Mouse (Mus musculus) heart, embryonic 11.5 days (tissue): ENCODE data around the gene BC147527. TPM values are rescaled to one million over a fixed set of nuclear protein-coding genes. Genes with fewer than 3 reads are reported as not detected.
"Not testable (repeated sequence)": the region's sequence is repeated elsewhere in the genome, so short reads cannot be mapped to it uniquely, and the experiment has no call there.

Experiments used
- ATAC-seq: fragments of 200-750 bp; cut with Nextera tagmentation; replicated peaks from 2 replicates; pipeline ENCODE4 v1.8.0; 2017; ENCODE audit warnings: moderate library complexity; ENCODE audit not compliant: insufficient number of reproducible peaks, low FRiP score, low TSS enrichment
- H3K27ac ChIP-seq: fragments of 300-500 bp; sonication (generic); 2 replicates; pipeline ENCODE4 v1.5.1; 2014; ENCODE audit warnings: mild to moderate bottlenecking, low read depth, low read length
- H3K27me3 ChIP-seq: fragments of 300-500 bp; sonication (generic); 2 replicates; pipeline ENCODE4 v1.6.1; 2014; ENCODE audit warnings: mild to moderate bottlenecking, low read length, mixed read lengths; ENCODE audit not compliant: control insufficient read depth, insufficient read depth
- H3K36me3 ChIP-seq: fragments of 300-500 bp; sonication (generic); 2 replicates; pipeline ENCODE4 v1.6.1; 2014; ENCODE audit warnings: mild to moderate bottlenecking, low read length, moderate library complexity, mixed read lengths; ENCODE audit not compliant: control insufficient read depth, insufficient read depth
- H3K4me1 ChIP-seq: fragments of 300-500 bp; sonication (generic); 2 replicates; pipeline ENCODE4 v1.6.1; 2014; ENCODE audit warnings: low read length; ENCODE audit not compliant: control insufficient read depth, insufficient read depth
- H3K4me2 ChIP-seq: fragments of 300-500 bp; sonication (generic); 2 replicates; pipeline ENCODE4 v1.6.1; 2014; ENCODE audit warnings: mild to moderate bottlenecking, moderate library complexity
- H3K4me3 ChIP-seq: fragments of 300-500 bp; sonication (generic); 2 replicates; pipeline ENCODE4 v1.5.1; 2014; ENCODE audit warnings: low read depth, low read length
- H3K9ac ChIP-seq: fragments of 300-500 bp; sonication (generic); 2 replicates; pipeline ENCODE4 v1.6.1; 2014; ENCODE audit warnings: mild to moderate bottlenecking, low read depth, low read length, moderate library complexity
- H3K9me3 ChIP-seq: fragments of 300-500 bp; sonication (generic); replicated peaks from 2 replicates; pipeline ENCODE4 v1.6.1; 2016; ENCODE audit warnings: low read length; ENCODE audit not compliant: control insufficient read depth
- WGBS: fragments of 180-500 bp; shearing (Covaris S2); extraction: QIAGEN DNeasy Blood & Tissue Kit; methylation state at CpG from one replicate; pipeline ENCODE4 v1.1.7; 2014; ENCODE audit not compliant: insufficient replicate concordance; 5-methylcytosine and 5-hydroxymethylcytosine counted together
- polyA plus RNA-seq: library from polyadenylated mRNA; unstranded; fragments of >200 nt; fragmentation: Nextera tagmentation; extraction: Ambion mirVana; gene quantifications from 2 replicates; pipeline ENCODE4 v1.2.1, GENCODE M21; 2014

BC147527 gene
- polyA plus RNA-seq, 1 experiment from 2014 or later, result not detected

DNA sequence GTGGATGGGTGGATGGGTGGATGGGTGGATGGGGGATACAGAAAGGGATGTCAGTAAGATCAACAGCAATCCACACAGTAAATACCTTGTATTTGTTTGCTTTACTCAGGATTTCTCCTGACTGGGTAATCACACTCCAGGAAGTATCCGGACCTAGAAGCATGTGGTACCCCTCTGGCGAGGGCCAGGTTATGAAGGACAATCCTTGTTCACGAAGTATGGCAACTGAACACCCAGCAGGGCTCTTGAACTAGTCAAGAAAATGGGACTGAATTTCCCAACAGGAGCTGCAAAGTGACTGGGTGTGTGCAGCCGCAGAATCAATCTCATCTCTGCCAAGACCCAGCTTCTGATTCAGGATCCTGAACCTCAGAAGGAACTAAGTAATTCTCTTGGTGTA, 661 bp downstream of the BC147527 start:
- no peaks in the 10 kb centered on the region for H3K9me3 ChIP-seq
- no peak overlapping the region for H3K4me3 ChIP-seq
- no peak overlapping the region for H3K9ac ChIP-seq
- no peak for ATAC-seq
- no peaks in the 10 kb centered on the region for H3K27me3 ChIP-seq
- no peaks in the 10 kb centered on the region for H3K36me3 ChIP-seq
- WGBS, result 62% methylated on average over 4 of the region's 4 CpGs
- no peaks in the 10 kb centered on the region for H3K4me1 ChIP-seq
- no peak overlapping the region for H3K27ac ChIP-seq
- no peak overlapping the region for H3K4me2 ChIP-seq

DNA sequence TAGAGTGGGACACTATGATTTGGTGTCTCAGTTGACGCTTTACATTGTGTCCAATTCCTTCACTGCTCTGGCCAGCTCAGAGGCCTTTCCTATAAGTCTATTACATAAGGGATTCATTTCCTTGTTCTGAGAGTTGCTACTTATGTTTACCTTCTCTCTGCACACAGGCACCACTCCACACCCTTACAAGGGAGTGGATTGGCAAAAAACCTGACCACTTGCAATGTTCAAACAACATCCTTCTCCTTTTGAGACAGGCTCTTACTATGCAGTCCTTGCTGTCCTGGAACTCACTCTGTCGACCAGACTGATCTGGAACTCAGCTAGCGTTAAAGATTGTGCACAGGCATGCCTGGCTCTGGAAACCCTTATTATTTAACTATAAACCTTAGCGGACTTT, 10.6 kb downstream of the BC147527 start:
- no peaks in the 10 kb centered on the region for H3K9me3 ChIP-seq
- no peak overlapping the region for H3K9ac ChIP-seq
- H3K27ac ChIP-seq, result no peak overlapping the region
- no peak overlapping the region for H3K4me3 ChIP-seq
- no peaks in the 10 kb centered on the region for H3K36me3 ChIP-seq
- H3K4me1 ChIP-seq, result no peaks in the 10 kb centered on the region
- peaks cover 4% of the 10 kb centered on the region; the same call in 1 of the 2 replicates for H3K27me3 ChIP-seq
- no peak overlapping the region for H3K4me2 ChIP-seq
- WGBS, result 66% methylated on average over 4 of the region's 4 CpGs
- ATAC-seq, result no peak

DNA sequence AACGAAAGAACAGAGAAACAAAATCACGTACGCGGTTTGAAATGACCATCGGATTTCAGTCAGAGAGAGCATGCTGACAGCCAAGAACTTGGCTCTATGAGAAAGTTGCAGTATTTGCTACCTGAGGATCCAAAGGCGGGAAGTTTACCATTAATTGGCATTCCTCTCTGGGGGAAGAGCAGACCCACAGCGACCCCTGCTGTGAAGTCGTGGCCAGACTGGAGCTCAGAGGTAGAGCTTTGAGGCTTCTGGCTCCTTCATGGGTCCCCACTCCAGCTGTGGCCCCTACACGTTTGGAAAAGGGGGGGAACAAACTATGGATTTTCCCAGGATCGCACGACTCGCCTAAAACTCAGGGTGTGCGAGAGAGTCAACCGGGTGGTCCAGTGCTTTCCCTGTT, 13.4 kb downstream of the BC147527 start:
- ATAC-seq, result no peak
- Histone ChIP-seq H3K9me3 (no peaks in the 10 kb centered on the region), H3K27me3 (peaks cover 4% of the 10 kb centered on the region; the same call in 1 of the 2 replicates), H3K4me1 (no peaks in the 10 kb centered on the region), H3K4me2 (peak overlapping the region; percentile 21), H3K36me3 (no peaks in the 10 kb centered on the region), H3K9ac (no peak overlapping the region), H3K4me3 (no peak overlapping the region), H3K27ac (no peak overlapping the region)
- WGBS, result 31% methylated on average over 14 of the region's 14 CpGs

- ATAC-seq, H3K4me3 ChIP-seq, H3K27me3 ChIP-seq, H3K4me1 ChIP-seq, H3K27ac ChIP-seq, H3K4me2 ChIP-seq, H3K9ac ChIP-seq, H3K9me3 ChIP-seq, H3K36me3 ChIP-seq: not testable (repeated sequence)
- WGBS, result 64% methylated on average over 3 of the region's 3 CpGs
Observed at GRCm38 (mm10) chr13:120316578-120316977, 16.4 kb downstream of the BC147527 start, which contains the start of gene Tcstv3. TSS of gene Tcstv3 (plus strand) at chr13:120316878.

DNA sequence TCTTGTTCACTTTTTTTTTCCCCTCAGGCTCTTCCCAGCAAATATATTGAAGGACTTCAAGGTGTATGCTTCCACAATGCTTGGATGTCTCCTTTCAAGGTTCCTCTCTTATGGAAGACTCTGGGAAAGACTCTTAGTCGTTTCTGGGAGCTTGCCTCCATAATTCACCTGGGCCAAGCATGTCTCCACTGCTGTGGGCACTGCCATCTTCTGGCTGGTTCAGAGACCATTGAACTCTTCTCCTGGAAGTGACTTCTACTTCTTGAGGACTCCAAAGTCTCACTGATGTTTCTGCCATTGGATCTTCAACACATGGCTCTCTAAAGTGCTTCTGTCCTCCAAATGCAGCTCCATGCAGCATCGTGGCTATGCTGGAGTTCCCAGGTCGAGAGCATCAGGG, 20.0 kb downstream of the BC147527 start:
- no peak overlapping the region for H3K4me2 ChIP-seq
- 65% methylated on average over 3 of the region's 3 CpGs for WGBS
- H3K4me3 ChIP-seq, result no peak overlapping the region
- H3K9me3 ChIP-seq, result no peaks in the 10 kb centered on the region
- H3K27me3 ChIP-seq, result no peaks in the 10 kb centered on the region
- H3K4me1 ChIP-seq, result no peaks in the 10 kb centered on the region
- no peaks in the 10 kb centered on the region for H3K36me3 ChIP-seq
- ATAC-seq, result no peak
- H3K27ac ChIP-seq, result no peak overlapping the region
- no peak overlapping the region for H3K9ac ChIP-seq

GRCm38 (mm10) chr13:120320721-120321120, 20.5 kb downstream of the BC147527 start:
- WGBS, result 83% methylated on average over 1 of the region's 1 CpGs
- no peaks in the 10 kb centered on the region for H3K27me3 ChIP-seq
- no peaks in the 10 kb centered on the region for H3K9me3 ChIP-seq
- no peak overlapping the region for H3K4me2 ChIP-seq
- H3K27ac ChIP-seq, result no peak overlapping the region
- no peaks in the 10 kb centered on the region for H3K4me1 ChIP-seq
- no peak overlapping the region for H3K9ac ChIP-seq
- ATAC-seq, result no peak
- no peak overlapping the region for H3K4me3 ChIP-seq
- no peaks in the 10 kb centered on the region for H3K36me3 ChIP-seq

Other genes starting within 250 kb of the BC147527 start
- not detected in 2 replicates for gene Gm21188, start 248.2 kb upstream of the BC147527 start, polyA plus RNA-seq
- gene Gm20767, start 160.1 kb upstream of the BC147527 start, polyA plus RNA-seq, result not detected in 2 replicates
- not detected in 2 replicates for gene Gm21818, start 128.0 kb upstream of the BC147527 start, polyA plus RNA-seq
- not detected in 2 replicates for gene Gm21762, start 84.4 kb upstream of the BC147527 start, polyA plus RNA-seq
- not detected in 2 replicates for gene Gm21731, start 61.3 kb upstream of the BC147527 start, polyA plus RNA-seq
- gene AF067061, start 37.3 kb upstream of the BC147527 start, polyA plus RNA-seq, result not detected in 2 replicates
- gene Tcstv3, start 16.5 kb downstream of the BC147527 start, polyA plus RNA-seq, result not detected in 2 replicates